Mouse (Mus musculus): ENCODE measurements around the gene Mbnl2. TPM values are rescaled to one million over a fixed set of nuclear protein-coding genes. Genes with fewer than 3 reads are reported as not detected.
A peak's percentile ranks its signal among the peaks of the same experiment; 100 is the strongest.

Gene Mbnl2
- polyA plus RNA-seq, 1 experiment from 2014 or later = 17.9 TPM

DNA sequence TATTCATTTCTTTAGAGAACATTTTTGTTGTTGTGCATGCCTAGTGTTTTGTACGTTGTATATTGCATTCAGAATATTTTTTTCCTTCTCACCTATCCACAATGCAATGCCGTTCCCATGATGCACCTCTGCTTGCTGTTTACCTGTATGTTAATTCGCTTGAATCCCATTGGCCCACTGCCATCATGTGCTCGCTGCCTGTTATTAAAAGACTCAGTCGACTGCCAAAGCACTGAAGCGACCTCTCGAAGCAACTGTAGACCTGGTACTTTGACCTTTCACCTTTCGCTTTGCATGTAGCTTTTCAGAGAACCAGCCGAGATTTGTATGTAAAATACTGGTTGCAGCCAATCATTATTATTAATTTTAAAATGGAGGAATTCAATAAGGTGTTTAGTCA, 120.0 kb downstream of the Mbnl2 start:
- H3K36me3 ChIP-seq (ENCODE audit: control insufficient read depth, insufficient read depth, low read length) = no peaks in the 10 kb centered on the region
- WGBS = 91% methylated on average over 9 of the region's 9 CpGs
- H3K9me3 ChIP-seq (ENCODE audit: control insufficient read depth, low read length) = no peaks in the 10 kb centered on the region
- ATAC-seq (ENCODE audit: low read depth) = no peak
- H3K4me3 ChIP-seq (ENCODE audit: low read depth, low read length) = no peak overlapping the region
- H3K4me1 ChIP-seq (ENCODE audit: control insufficient read depth, insufficient read depth, low read length) = no peaks in the 10 kb centered on the region
- no peaks in the 10 kb centered on the region for H3K27me3 ChIP-seq (ENCODE audit: control insufficient read depth, insufficient read depth, low read length)
- H3K4me2 ChIP-seq (ENCODE audit: low read depth, low read length) = no peak overlapping the region
- H3K9ac ChIP-seq (replicated peaks; ENCODE audit: low read depth, low read length) = no peak overlapping the region
- H3K27ac ChIP-seq (ENCODE audit: low read depth, low read length) = no peak overlapping the region

DNA sequence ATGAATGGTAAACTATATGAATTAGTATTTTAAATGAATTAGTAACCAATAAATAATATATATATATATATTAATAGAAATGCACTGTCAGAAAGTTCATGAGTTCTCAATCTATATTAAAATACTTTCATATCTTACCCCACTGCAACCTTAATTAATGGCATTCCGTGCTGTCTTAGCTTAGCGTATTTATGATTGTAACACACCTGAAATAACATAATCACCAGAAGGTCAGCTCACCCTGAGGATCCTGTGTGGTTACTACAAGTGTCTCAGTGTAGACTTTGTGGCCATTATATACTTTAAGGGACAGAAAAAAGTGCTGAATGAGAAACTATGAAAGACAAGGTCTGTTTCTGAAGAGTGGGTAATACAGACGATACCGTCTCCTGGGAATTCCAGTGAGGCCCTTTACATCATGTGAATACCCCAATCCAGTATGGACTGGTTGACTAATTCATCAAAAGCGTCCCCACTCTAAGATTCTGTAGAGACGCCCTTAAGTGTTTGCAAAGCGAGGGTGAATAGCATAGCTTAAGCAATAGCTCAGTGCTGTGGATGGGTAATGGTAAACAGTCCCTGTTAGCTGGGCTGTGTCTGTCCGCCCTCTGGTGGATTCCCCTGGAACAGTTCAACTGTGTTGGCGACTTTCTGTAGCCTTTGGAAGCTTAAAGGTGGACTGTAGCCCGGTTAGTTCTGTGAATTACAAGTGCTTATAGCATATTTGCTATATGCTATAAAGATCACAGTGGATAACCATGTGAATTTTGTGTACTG, 122.6 kb downstream of the Mbnl2 start:
- 49% methylated on average over 10 of the region's 10 CpGs for WGBS
- peak; percentile 94 for ATAC-seq (ENCODE audit: low read depth)
- H3K36me3 ChIP-seq (ENCODE audit: control insufficient read depth, insufficient read depth, low read length) = no peaks in the 10 kb centered on the region
- H3K27me3 ChIP-seq (ENCODE audit: control insufficient read depth, insufficient read depth, low read length) = no peaks in the 10 kb centered on the region
- H3K27ac ChIP-seq (ENCODE audit: low read depth, low read length) = no peak overlapping the region
- H3K4me2 ChIP-seq (ENCODE audit: low read depth, low read length) = no peak overlapping the region
- H3K9ac ChIP-seq (replicated peaks; ENCODE audit: low read depth, low read length) = no peak overlapping the region
- H3K4me1 ChIP-seq (ENCODE audit: control insufficient read depth, insufficient read depth, low read length) = no peaks in the 10 kb centered on the region
- H3K4me3 ChIP-seq (ENCODE audit: low read depth, low read length) = no peak overlapping the region
- H3K9me3 ChIP-seq (ENCODE audit: control insufficient read depth, low read length) = no peaks in the 10 kb centered on the region

- no peak for ATAC-seq (ENCODE audit: low read depth)
- no peaks in the 10 kb centered on the region for H3K9me3 ChIP-seq (ENCODE audit: control insufficient read depth, low read length)
- H3K36me3 ChIP-seq (ENCODE audit: control insufficient read depth, insufficient read depth, low read length) = no peaks in the 10 kb centered on the region
- H3K4me2 ChIP-seq (ENCODE audit: low read depth, low read length) = no peak overlapping the region
- H3K9ac ChIP-seq (replicated peaks; ENCODE audit: low read depth, low read length) = no peak overlapping the region
- 86% methylated on average over 6 of the region's 6 CpGs for WGBS
- no peak overlapping the region for H3K27ac ChIP-seq (ENCODE audit: low read depth, low read length)
- no peaks in the 10 kb centered on the region for H3K4me1 ChIP-seq (ENCODE audit: control insufficient read depth, insufficient read depth, low read length)
- no peak overlapping the region for H3K4me3 ChIP-seq (ENCODE audit: low read depth, low read length)
- no peaks in the 10 kb centered on the region for H3K27me3 ChIP-seq (ENCODE audit: control insufficient read depth, insufficient read depth, low read length)
Observed at GRCm38 (mm10) chr14:120399614-120400013, 124.1 kb downstream of the Mbnl2 start.

DNA sequence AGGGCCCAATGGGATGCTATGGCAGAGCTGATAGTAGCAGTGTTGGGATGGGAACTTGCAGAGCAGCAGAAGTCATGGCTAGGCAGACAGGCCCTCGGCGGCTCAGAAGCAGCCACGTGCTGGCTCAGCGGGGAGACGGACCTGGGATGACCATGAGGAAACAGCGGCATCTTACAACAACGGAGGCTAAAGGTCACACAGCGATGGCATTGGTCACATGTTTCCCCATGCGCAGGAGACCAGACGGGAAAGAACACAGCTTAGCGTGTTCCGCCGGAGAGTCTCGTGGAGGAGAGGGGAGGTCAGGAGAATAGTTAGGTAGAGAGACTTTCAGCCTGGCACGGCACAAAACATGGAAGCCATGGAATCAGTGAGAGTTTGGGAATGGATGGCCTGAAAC, 125.7 kb downstream of the Mbnl2 start:
- Histone ChIP-seq H3K4me2 (ENCODE audit: low read depth, low read length) (no peak overlapping the region), H3K36me3 (ENCODE audit: control insufficient read depth, insufficient read depth, low read length) (no peaks in the 10 kb centered on the region), H3K27me3 (ENCODE audit: control insufficient read depth, insufficient read depth, low read length) (no peaks in the 10 kb centered on the region), H3K4me1 (ENCODE audit: control insufficient read depth, insufficient read depth, low read length) (no peaks in the 10 kb centered on the region), H3K9me3 (ENCODE audit: control insufficient read depth, low read length) (no peaks in the 10 kb centered on the region), H3K9ac (replicated peaks; ENCODE audit: low read depth, low read length) (no peak overlapping the region), H3K4me3 (ENCODE audit: low read depth, low read length) (no peak overlapping the region), H3K27ac (ENCODE audit: low read depth, low read length) (no peak overlapping the region)
- no peak for ATAC-seq (ENCODE audit: low read depth)
- 87% methylated on average over 15 of the region's 15 CpGs for WGBS

DNA sequence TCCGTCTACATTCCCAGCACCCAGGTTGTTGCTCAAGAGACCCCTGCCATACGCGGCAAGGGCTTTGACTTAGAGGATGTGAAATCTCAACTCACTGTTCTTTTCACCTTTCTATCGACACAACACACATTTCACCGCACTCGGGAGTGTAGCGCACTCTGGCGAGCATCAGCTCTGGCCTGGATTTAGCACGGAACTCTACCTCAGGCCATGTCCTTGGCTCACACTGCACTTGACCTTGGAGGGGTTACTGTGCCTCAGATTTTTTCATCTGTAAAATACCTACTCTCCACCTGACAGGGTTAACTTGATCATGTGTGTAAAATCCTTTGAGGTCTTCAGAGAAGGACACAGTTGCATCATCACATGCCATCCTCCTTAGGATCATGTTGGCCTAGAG, 127.2 kb downstream of the Mbnl2 start:
- Histone ChIP-seq H3K27me3 (ENCODE audit: control insufficient read depth, insufficient read depth, low read length) (no peaks in the 10 kb centered on the region), H3K4me1 (ENCODE audit: control insufficient read depth, insufficient read depth, low read length) (no peaks in the 10 kb centered on the region), H3K27ac (ENCODE audit: low read depth, low read length) (no peak overlapping the region), H3K9me3 (ENCODE audit: control insufficient read depth, low read length) (no peaks in the 10 kb centered on the region), H3K4me2 (ENCODE audit: low read depth, low read length) (no peak overlapping the region), H3K36me3 (ENCODE audit: control insufficient read depth, insufficient read depth, low read length) (no peaks in the 10 kb centered on the region), H3K4me3 (ENCODE audit: low read depth, low read length) (no peak overlapping the region), H3K9ac (replicated peaks; ENCODE audit: low read depth, low read length) (no peak overlapping the region)
- WGBS = 98% methylated on average over 9 of the region's 9 CpGs
- no peak for ATAC-seq (ENCODE audit: low read depth)

DNA sequence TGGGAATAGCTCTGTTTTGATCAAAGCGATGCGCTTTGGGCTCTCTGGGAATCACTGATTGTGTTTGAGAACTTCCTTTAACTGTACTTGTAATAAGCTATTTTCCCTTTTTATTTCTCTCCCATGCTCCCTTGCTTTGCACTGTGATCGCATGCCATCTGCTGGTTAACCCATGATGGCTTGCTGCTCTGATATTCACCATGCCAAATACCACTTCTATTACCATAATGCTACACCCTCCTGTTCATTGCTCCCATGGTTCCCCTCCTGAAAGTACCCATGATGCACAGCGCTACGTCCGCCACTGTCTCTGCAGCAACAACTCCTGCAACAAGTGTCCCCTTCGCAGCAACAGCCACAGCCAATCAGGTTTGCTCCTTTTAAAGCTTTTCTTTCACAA, 128.9 kb downstream of the Mbnl2 start:
- WGBS = 91% methylated on average over 7 of the region's 7 CpGs
- no peaks in the 10 kb centered on the region for H3K27me3 ChIP-seq (ENCODE audit: control insufficient read depth, insufficient read depth, low read length)
- H3K9me3 ChIP-seq (ENCODE audit: control insufficient read depth, low read length) = no peaks in the 10 kb centered on the region
- H3K36me3 ChIP-seq (ENCODE audit: control insufficient read depth, insufficient read depth, low read length) = no peaks in the 10 kb centered on the region
- H3K4me2 ChIP-seq (ENCODE audit: low read depth, low read length) = no peak overlapping the region
- H3K9ac ChIP-seq (replicated peaks; ENCODE audit: low read depth, low read length) = no peak overlapping the region
- no peak overlapping the region for H3K27ac ChIP-seq (ENCODE audit: low read depth, low read length)
- H3K4me3 ChIP-seq (ENCODE audit: low read depth, low read length) = no peak overlapping the region
- no peaks in the 10 kb centered on the region for H3K4me1 ChIP-seq (ENCODE audit: control insufficient read depth, insufficient read depth, low read length)
- no peak; the same call in 1 of the 2 replicates for ATAC-seq (ENCODE audit: low read depth)

DNA sequence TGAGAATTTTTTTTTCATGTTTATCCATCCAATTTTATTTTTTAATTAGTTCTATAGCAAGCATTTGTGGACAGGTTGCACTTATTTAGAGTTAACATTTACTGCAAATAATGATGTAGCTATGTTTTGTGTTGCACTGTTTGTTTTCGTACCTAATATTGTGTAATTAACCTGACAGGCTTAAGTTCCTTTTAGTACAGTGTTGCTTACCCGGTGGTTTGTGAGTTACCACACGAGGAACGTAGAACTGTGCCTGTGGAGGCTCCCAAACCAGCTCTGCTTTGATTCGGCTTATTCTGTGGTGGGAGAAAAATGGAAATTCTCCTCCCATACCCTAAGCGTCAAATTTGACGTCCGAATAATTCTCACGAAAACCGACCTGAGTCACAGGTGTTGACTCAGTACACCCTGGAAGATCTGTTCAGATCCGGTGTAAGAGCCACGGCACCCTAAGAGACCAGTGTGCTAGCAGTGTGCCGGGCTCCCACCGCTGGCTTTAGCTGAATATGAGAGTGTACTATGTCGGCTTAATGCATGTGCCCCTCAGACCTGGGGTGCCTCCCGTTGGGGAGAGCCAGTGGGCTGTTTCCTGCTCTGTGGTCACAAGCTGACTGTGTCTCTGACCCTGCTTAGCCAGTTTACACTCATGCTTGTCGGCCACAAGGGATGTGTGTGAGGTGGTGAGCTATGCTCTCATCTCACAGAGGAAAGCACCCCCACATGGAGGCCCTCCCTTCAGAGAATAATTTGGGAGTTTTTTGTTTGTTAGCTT, 129.5 kb downstream of the Mbnl2 start:
- 89% methylated on average over 17 of the region's 17 CpGs for WGBS
- no peak overlapping the region for H3K9ac ChIP-seq (replicated peaks; ENCODE audit: low read depth, low read length)
- H3K4me3 ChIP-seq (ENCODE audit: low read depth, low read length) = no peak overlapping the region
- H3K27me3 ChIP-seq (ENCODE audit: control insufficient read depth, insufficient read depth, low read length) = no peaks in the 10 kb centered on the region
- no peak overlapping the region for H3K4me2 ChIP-seq (ENCODE audit: low read depth, low read length)
- no peaks in the 10 kb centered on the region for H3K36me3 ChIP-seq (ENCODE audit: control insufficient read depth, insufficient read depth, low read length)
- H3K4me1 ChIP-seq (ENCODE audit: control insufficient read depth, insufficient read depth, low read length) = no peaks in the 10 kb centered on the region
- H3K27ac ChIP-seq (ENCODE audit: low read depth, low read length) = no peak overlapping the region
- ATAC-seq (ENCODE audit: low read depth) = no peak
- H3K9me3 ChIP-seq (ENCODE audit: control insufficient read depth, low read length) = no peaks in the 10 kb centered on the region

- no peak overlapping the region for H3K9ac ChIP-seq (replicated peaks; ENCODE audit: low read depth, low read length)
- no peaks in the 10 kb centered on the region for H3K9me3 ChIP-seq (ENCODE audit: control insufficient read depth, low read length)
- no peaks in the 10 kb centered on the region for H3K4me1 ChIP-seq (ENCODE audit: control insufficient read depth, insufficient read depth, low read length)
- H3K27ac ChIP-seq (ENCODE audit: low read depth, low read length) = no peak overlapping the region
- H3K4me2 ChIP-seq (ENCODE audit: low read depth, low read length) = no peak overlapping the region
- no peak for ATAC-seq (ENCODE audit: low read depth)
- H3K4me3 ChIP-seq (ENCODE audit: low read depth, low read length) = no peak overlapping the region
- no peaks in the 10 kb centered on the region for H3K27me3 ChIP-seq (ENCODE audit: control insufficient read depth, insufficient read depth, low read length)
- WGBS = 92% methylated on average over 3 of the region's 3 CpGs
- H3K36me3 ChIP-seq (ENCODE audit: control insufficient read depth, insufficient read depth, low read length) = no peaks in the 10 kb centered on the region
Observed at GRCm38 (mm10) chr14:120405597-120405996, 130.1 kb downstream of the Mbnl2 start.

- Histone ChIP-seq H3K9me3 (ENCODE audit: control insufficient read depth, low read length) (no peaks in the 10 kb centered on the region), H3K36me3 (ENCODE audit: control insufficient read depth, insufficient read depth, low read length) (no peaks in the 10 kb centered on the region)
- whole genome bisulfite sequencing = 82% methylated on average over 6 of the region's 6 CpGs
Observed at GRCm38 (mm10) chr14:120406271-120406670, 130.8 kb downstream of the Mbnl2 start.

More at GRCm38 (mm10) chr14:120406271-120406670, 130.8 kb downstream of the Mbnl2 start:
- Histone ChIP-seq H3K27me3 (ENCODE audit: control insufficient read depth, insufficient read depth, low read length) (no peaks in the 10 kb centered on the region), H3K4me1 (ENCODE audit: control insufficient read depth, insufficient read depth, low read length) (no peaks in the 10 kb centered on the region), H3K4me3 (ENCODE audit: low read depth, low read length) (no peak overlapping the region), H3K9ac (replicated peaks; ENCODE audit: low read depth, low read length) (no peak overlapping the region), H3K27ac (ENCODE audit: low read depth, low read length) (no peak overlapping the region), H3K4me2 (ENCODE audit: low read depth, low read length) (no peak overlapping the region)
- ATAC-seq (ENCODE audit: low read depth) = no peak

Measured in neural tube, embryonic 14.5 days (tissue).